Mouse (Mus musculus) limb, embryonic 12.5 days (tissue): ENCODE results near the gene Apold1. TPM values are rescaled to one million over a fixed set of nuclear protein-coding genes. Genes with fewer than 3 reads are reported as not detected.

Experiments used
- ATAC-seq: fragments of 200-750 bp; cut with Nextera tagmentation; 2 replicates; pipeline ENCODE4 v1.8.0; 2017; ENCODE audit warnings: low read depth, moderate TSS enrichment; ENCODE audit not compliant: insufficient number of reproducible peaks, insufficient read depth, low FRiP score, low TSS enrichment
- H3K27ac ChIP-seq: fragments of 300-500 bp; sonication (generic); 2 replicates; pipeline ENCODE4 v1.5.1; 2016; ENCODE audit warnings: mild to moderate bottlenecking, moderate library complexity
- H3K27me3 ChIP-seq: fragments of 300-500 bp; sonication (generic); 2 replicates; pipeline ENCODE4 v1.6.1; 2016; ENCODE audit warnings: mild to moderate bottlenecking, moderate library complexity
- H3K36me3 ChIP-seq: fragments of 300-500 bp; sonication (generic); 2 replicates; pipeline ENCODE4 v1.6.1; 2016; ENCODE audit warnings: mild to moderate bottlenecking, moderate library complexity
- H3K4me1 ChIP-seq: fragments of 300-500 bp; sonication (generic); replicated peaks from 2 replicates; pipeline ENCODE4 v1.6.1; 2016
- H3K4me2 ChIP-seq: fragments of 300-500 bp; sonication (generic); 2 replicates; pipeline ENCODE4 v1.6.1; 2016; ENCODE audit warnings: mild to moderate bottlenecking, moderate library complexity
- H3K4me3 ChIP-seq: fragments of 300-500 bp; sonication (generic); replicated peaks from 2 replicates; pipeline ENCODE4 v1.5.1; 2016; ENCODE audit warnings: mild to moderate bottlenecking
- H3K9ac ChIP-seq: fragments of 300-500 bp; sonication (generic); replicated peaks from 2 replicates; pipeline ENCODE4 v1.6.1; 2016; ENCODE audit warnings: mild to moderate bottlenecking, moderate library complexity
- H3K9me3 ChIP-seq: fragments of 300-500 bp; sonication (generic); 2 replicates; pipeline ENCODE4 v1.6.1; 2016; ENCODE audit warnings: mild to moderate bottlenecking, moderate library complexity
- WGBS: fragments of 180-500 bp; shearing (Covaris S2); methylation state at CpG from one replicate; pipeline ENCODE4 v1.1.7; 2016; 5-methylcytosine and 5-hydroxymethylcytosine counted together
- polyA plus RNA-seq: library from polyadenylated mRNA; unstranded; fragments of >200 nt; fragmentation: Nextera tagmentation; extraction: Ambion mirVana; gene quantifications from 2 replicates; pipeline ENCODE4 v1.2.1, GENCODE M21; 2016

Apold1 gene
- polyA plus RNA-seq, 1 experiment from 2014 or later, result 5.2 TPM

DNA sequence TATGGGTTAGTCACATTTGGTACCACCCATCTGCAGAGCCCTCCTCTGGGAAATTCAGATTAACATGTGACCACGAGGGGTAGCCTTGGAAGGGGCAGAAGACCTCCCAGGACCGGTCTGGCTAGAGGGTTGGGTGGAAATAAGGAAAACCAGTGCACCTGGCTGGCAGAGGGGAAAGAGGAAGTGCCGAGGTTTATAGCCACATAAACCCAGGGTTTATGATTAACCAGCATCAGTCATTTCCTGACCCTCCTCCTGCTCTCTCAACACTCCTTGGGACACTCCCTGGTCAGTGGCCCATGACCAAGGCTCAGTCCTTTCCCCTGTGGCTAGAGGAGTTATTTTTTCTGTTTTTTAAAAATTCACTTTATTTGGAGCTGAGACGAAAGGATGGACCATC lies 47.7 kb downstream of the Apold1 start:
- no peaks in the 10 kb centered on the region for H3K9me3 ChIP-seq
- no peak overlapping the region for H3K4me3 ChIP-seq
- no peak for ATAC-seq
- H3K27ac ChIP-seq, result no peak overlapping the region
- H3K4me1 ChIP-seq, result peaks cover 8% of the 10 kb centered on the region; the same call in 1 of the 2 replicates
- peaks cover 14% of the 10 kb centered on the region for H3K36me3 ChIP-seq
- H3K9ac ChIP-seq, result no peak overlapping the region
- no peak overlapping the region for H3K4me2 ChIP-seq
- WGBS, result 38% methylated on average over 4 of the region's 4 CpGs
- no peaks in the 10 kb centered on the region for H3K27me3 ChIP-seq

Other genes with a start within 250 kb of the Apold1 start
- 14.3 and 14.8 TPM in 2 replicates for gene Dusp16, start 189.1 kb upstream of the Apold1 start, polyA plus RNA-seq
- 1.7 and 2.1 TPM in 2 replicates for gene Crebl2, start 151.6 kb upstream of the Apold1 start, polyA plus RNA-seq
- 8.3 and 8.6 TPM in 2 replicates for gene Gpr19, start 83.1 kb upstream of the Apold1 start, polyA plus RNA-seq
- 18.5 and 18.8 TPM in 2 replicates for gene Cdkn1b, start 61.3 kb upstream of the Apold1 start, polyA plus RNA-seq
- gene Ddx47, start 29.9 kb downstream of the Apold1 start, polyA plus RNA-seq, result 126 and 127 TPM in 2 replicates
- 1.5 and 1.6 TPM in 2 replicates for gene Gprc5a, start 83.9 kb downstream of the Apold1 start, polyA plus RNA-seq
- not detected in 2 replicates for gene Gprc5d, start 136.6 kb downstream of the Apold1 start, polyA plus RNA-seq
- gene Fam234b, start 216.3 kb downstream of the Apold1 start, polyA plus RNA-seq, result 26.9 and 27.6 TPM in 2 replicates
- gene Hebp1, start 216.3 kb downstream of the Apold1 start, polyA plus RNA-seq, result 5.1 and 8.4 TPM in 2 replicates